Mouse (Mus musculus) CH12.LX (cell line): ENCODE results near the gene Ccer2.

Experiments
- CTCF ChIP-seq, 2 experiments: IDR thresholded peaks in 1 of 2; conservative IDR thresholded peaks in 1 of 2; 2 replicates each; pipeline ENCODE4 v1.5.1; 2011 to 2012; ENCODE audit warnings: low read depth in 2 of 2, low read length in 2 of 2, improper control_type of control experiment in 1 of 2, inconsistent platforms in 1 of 2, mild to moderate bottlenecking in 1 of 2, moderate library complexity in 1 of 2
- HCFC1 ChIP-seq: IDR thresholded peaks from 2 replicates; pipeline ENCODE4 v1.6.1; 2012; ENCODE audit warnings: low read depth, mild to moderate bottlenecking, inconsistent platforms, low read length, improper control_type of control experiment
- JUND ChIP-seq: conservative IDR thresholded peaks from 2 replicates; pipeline ENCODE4 v1.6.1; 2011; ENCODE audit warnings: low read depth, low read length, improper control_type of control experiment
- POLR2A ChIP-seq: IDR thresholded peaks from 2 replicates; pipeline ENCODE4 v1.6.1; 2011; ENCODE audit warnings: low read depth, mild to moderate bottlenecking, improper control_type of control experiment, low read length
- UBTF ChIP-seq: IDR thresholded peaks from 2 replicates; pipeline ENCODE4 v1.6.1; 2012; ENCODE audit warnings: low read depth, mild to moderate bottlenecking, inconsistent platforms, low read length, improper control_type of control experiment, moderate library complexity
- ZNF384 ChIP-seq: IDR thresholded peaks from 2 replicates; pipeline ENCODE4 v1.6.1; 2012; ENCODE audit warnings: low read depth, low read length, improper control_type of control experiment, inconsistent platforms

DNA sequence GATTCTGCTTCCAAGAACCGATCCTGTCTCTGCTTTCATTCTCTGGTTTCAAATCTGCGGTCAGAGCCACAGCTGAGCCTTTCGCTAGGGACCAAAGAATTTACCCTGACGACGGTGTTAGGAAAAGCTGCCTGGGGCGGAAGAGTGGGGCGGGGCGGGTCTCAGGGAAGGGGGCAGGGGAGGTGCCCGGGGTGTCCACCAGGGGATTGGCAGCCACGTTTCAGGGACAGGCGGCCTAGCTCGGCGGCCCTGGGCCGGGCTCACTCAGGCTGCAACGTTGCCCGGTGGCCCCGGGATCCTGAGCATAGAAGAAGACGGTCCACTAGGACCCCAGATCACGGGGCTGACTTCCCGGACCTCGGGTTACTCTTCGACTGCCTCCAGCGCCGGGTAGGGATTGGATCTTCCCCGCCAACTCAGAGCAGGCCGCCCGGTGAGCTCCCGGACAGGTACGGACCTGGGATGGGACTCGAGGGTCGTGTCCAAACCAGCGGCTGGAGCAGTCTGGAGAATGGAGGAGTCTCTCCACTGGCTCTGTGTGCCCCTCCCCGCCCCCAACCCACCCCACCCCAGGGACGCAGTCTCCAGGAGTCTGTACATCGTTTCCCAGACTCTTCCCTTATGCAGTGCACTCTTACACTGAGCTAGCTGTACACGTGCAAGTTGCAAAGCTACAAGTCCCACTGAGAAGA lies 39.2 kb upstream of the Ccer2 start, which contains the start of gene Fbxo17:
- TF ChIP-seq JUND (no peak), ZNF384 (no peak), POLR2A (no peak), CTCF (conservative IDR thresholded peaks at IDR 0.05 in 1 of 2, IDR thresholded peaks at IDR 0.05 in 1 of 2; ENCODE audit: low read depth in 2 of 2, low read length in 2 of 2) (no peak), HCFC1 (no peak), UBTF (no peak)
